Mouse (Mus musculus): ENCODE measurements around the gene Cnksr3.

GRCm38 (mm10) chr10:7173098-7173497 lies 38.9 kb downstream of the Cnksr3 start:
- TF ChIP-seq CTCF (IDR thresholded peaks at IDR 0.05; ENCODE audit: extremely low read depth, insufficient read length, insufficient replicate concordance, low read depth, low read length) (no peak), POLR2A (IDR thresholded peaks at IDR 0.05; ENCODE audit: low read depth, low read length) (no peak)

Measured in small intestine, adult 2 months (tissue).